Mouse (Mus musculus): Measurements from ENCODE around the gene Mctp2. TPM values are rescaled to one million over a fixed set of nuclear protein-coding genes. Genes with fewer than 3 reads are reported as not detected.
"Not testable (repeated sequence)": the region's sequence is repeated elsewhere in the genome, so short reads cannot be mapped to it uniquely, and the experiment has no call there.

Mctp2 gene
- polyA plus RNA-seq, 1 experiment from 2014 or later: 0.64 TPM

GRCm38 (mm10) chr7:72259045-72259444, 47.4 kb downstream of the Mctp2 start:
- Histone ChIP-seq H3K27ac (ENCODE audit: low read depth, low read length) (no peak overlapping the region), H3K9me3 (replicated peaks; ENCODE audit: control insufficient read depth, low read length) (no peaks in the 10 kb centered on the region), H3K4me3 (ENCODE audit: low read depth, low read length) (no peak overlapping the region), H3K9ac (ENCODE audit: low read depth, low read length) (no peak overlapping the region), H3K27me3 (ENCODE audit: control insufficient read depth, insufficient read depth, low read length) (no peaks in the 10 kb centered on the region), H3K4me1 (ENCODE audit: control insufficient read depth, insufficient read depth, low read length) (no peaks in the 10 kb centered on the region), H3K4me2 (no peak overlapping the region), H3K36me3 (ENCODE audit: control insufficient read depth, insufficient read depth, low read length) (no peaks in the 10 kb centered on the region)
- WGBS (ENCODE audit: insufficient replicate concordance): 88% methylated on average over 10 of the region's 10 CpGs
- ATAC-seq (replicated peaks; ENCODE audit: insufficient number of reproducible peaks, low FRiP score, low TSS enrichment): no peak

GRCm38 (mm10) chr7:72250326-72250725, 56.1 kb downstream of the Mctp2 start:
- 90% methylated on average over 8 of the region's 9 CpGs for WGBS (ENCODE audit: insufficient replicate concordance)
- ATAC-seq (replicated peaks; ENCODE audit: insufficient number of reproducible peaks, low FRiP score, low TSS enrichment); H3K9me3 ChIP-seq (replicated peaks; ENCODE audit: control insufficient read depth, low read length); H3K4me3 ChIP-seq (ENCODE audit: low read depth, low read length); H3K27me3 ChIP-seq (ENCODE audit: control insufficient read depth, insufficient read depth, low read length); H3K27ac ChIP-seq (ENCODE audit: low read depth, low read length); H3K4me2 ChIP-seq; H3K9ac ChIP-seq (ENCODE audit: low read depth, low read length); H3K4me1 ChIP-seq (ENCODE audit: control insufficient read depth, insufficient read depth, low read length); H3K36me3 ChIP-seq (ENCODE audit: control insufficient read depth, insufficient read depth, low read length): not testable (repeated sequence)

- Histone ChIP-seq H3K4me2 (no peak overlapping the region), H3K4me1 (ENCODE audit: control insufficient read depth, insufficient read depth, low read length) (no peaks in the 10 kb centered on the region), H3K9ac (ENCODE audit: low read depth, low read length) (no peak overlapping the region), H3K36me3 (ENCODE audit: control insufficient read depth, insufficient read depth, low read length) (no peaks in the 10 kb centered on the region), H3K27me3 (ENCODE audit: control insufficient read depth, insufficient read depth, low read length) (no peaks in the 10 kb centered on the region), H3K27ac (ENCODE audit: low read depth, low read length) (no peak overlapping the region), H3K4me3 (ENCODE audit: low read depth, low read length) (no peak overlapping the region), H3K9me3 (replicated peaks; ENCODE audit: control insufficient read depth, low read length) (no peaks in the 10 kb centered on the region)
- ATAC-seq (replicated peaks; ENCODE audit: insufficient number of reproducible peaks, low FRiP score, low TSS enrichment): no peak
- WGBS (ENCODE audit: insufficient replicate concordance): 91% methylated on average over 9 of the region's 9 CpGs
These were observed 65.1 kb downstream of the Mctp2 start for GRCm38 (mm10) chr7:72241269-72241668.

- no peak for ATAC-seq (replicated peaks; ENCODE audit: insufficient number of reproducible peaks, low FRiP score, low TSS enrichment)
- 38% methylated on average over 3 of the region's 3 CpGs for WGBS (ENCODE audit: insufficient replicate concordance)
- Histone ChIP-seq H3K4me2 (no peak overlapping the region), H3K9me3 (replicated peaks; ENCODE audit: control insufficient read depth, low read length) (no peaks in the 10 kb centered on the region), H3K4me3 (ENCODE audit: low read depth, low read length) (no peak overlapping the region), H3K36me3 (ENCODE audit: control insufficient read depth, insufficient read depth, low read length) (no peaks in the 10 kb centered on the region), H3K27me3 (ENCODE audit: control insufficient read depth, insufficient read depth, low read length) (no peaks in the 10 kb centered on the region), H3K4me1 (ENCODE audit: control insufficient read depth, insufficient read depth, low read length) (no peaks in the 10 kb centered on the region), H3K9ac (ENCODE audit: low read depth, low read length) (no peak overlapping the region), H3K27ac (ENCODE audit: low read depth, low read length) (no peak overlapping the region)
These were observed 66.5 kb downstream of the Mctp2 start for GRCm38 (mm10) chr7:72239782-72240493.

GRCm38 (mm10) chr7:72238575-72238974, 67.8 kb downstream of the Mctp2 start:
- H3K9ac ChIP-seq (ENCODE audit: low read depth, low read length): no peak overlapping the region
- H3K27me3 ChIP-seq (ENCODE audit: control insufficient read depth, insufficient read depth, low read length): no peaks in the 10 kb centered on the region
- H3K36me3 ChIP-seq (ENCODE audit: control insufficient read depth, insufficient read depth, low read length): no peaks in the 10 kb centered on the region
- 37% methylated on average over 4 of the region's 4 CpGs for WGBS (ENCODE audit: insufficient replicate concordance)
- no peak for ATAC-seq (replicated peaks; ENCODE audit: insufficient number of reproducible peaks, low FRiP score, low TSS enrichment)
- no peaks in the 10 kb centered on the region for H3K4me1 ChIP-seq (ENCODE audit: control insufficient read depth, insufficient read depth, low read length)
- no peak overlapping the region for H3K27ac ChIP-seq (ENCODE audit: low read depth, low read length)
- H3K9me3 ChIP-seq (replicated peaks; ENCODE audit: control insufficient read depth, low read length): no peaks in the 10 kb centered on the region
- no peak overlapping the region for H3K4me3 ChIP-seq (ENCODE audit: low read depth, low read length)
- no peak overlapping the region for H3K4me2 ChIP-seq

- no peak overlapping the region for H3K9ac ChIP-seq (ENCODE audit: low read depth, low read length)
- no peak for ATAC-seq (replicated peaks; ENCODE audit: insufficient number of reproducible peaks, low FRiP score, low TSS enrichment)
- no peak overlapping the region for H3K4me3 ChIP-seq (ENCODE audit: low read depth, low read length)
- WGBS (ENCODE audit: insufficient replicate concordance): 55% methylated on average over 6 of the region's 6 CpGs
- no peaks in the 10 kb centered on the region; the same call in 1 of the 2 replicates for H3K4me1 ChIP-seq (ENCODE audit: control insufficient read depth, insufficient read depth, low read length)
- H3K9me3 ChIP-seq (replicated peaks; ENCODE audit: control insufficient read depth, low read length): no peaks in the 10 kb centered on the region
- H3K27ac ChIP-seq (ENCODE audit: low read depth, low read length): no peak overlapping the region
- H3K4me2 ChIP-seq: no peak overlapping the region
- H3K36me3 ChIP-seq (ENCODE audit: control insufficient read depth, insufficient read depth, low read length): no peaks in the 10 kb centered on the region
- no peaks in the 10 kb centered on the region for H3K27me3 ChIP-seq (ENCODE audit: control insufficient read depth, insufficient read depth, low read length)
These were observed 71.9 kb downstream of the Mctp2 start for GRCm38 (mm10) chr7:72234433-72234998.

- 48% methylated on average over 7 of the region's 7 CpGs for WGBS (ENCODE audit: insufficient replicate concordance)
- H3K36me3 ChIP-seq (ENCODE audit: control insufficient read depth, insufficient read depth, low read length): no peaks in the 10 kb centered on the region
- H3K4me3 ChIP-seq (ENCODE audit: low read depth, low read length): no peak overlapping the region
- no peak overlapping the region for H3K9ac ChIP-seq (ENCODE audit: low read depth, low read length)
- no peaks in the 10 kb centered on the region for H3K27me3 ChIP-seq (ENCODE audit: control insufficient read depth, insufficient read depth, low read length)
- no peak overlapping the region for H3K27ac ChIP-seq (ENCODE audit: low read depth, low read length)
- no peak for ATAC-seq (replicated peaks; ENCODE audit: insufficient number of reproducible peaks, low FRiP score, low TSS enrichment)
- no peaks in the 10 kb centered on the region; the same call in 1 of the 2 replicates for H3K4me1 ChIP-seq (ENCODE audit: control insufficient read depth, insufficient read depth, low read length)
- no peak overlapping the region for H3K4me2 ChIP-seq
- no peaks in the 10 kb centered on the region for H3K9me3 ChIP-seq (replicated peaks; ENCODE audit: control insufficient read depth, low read length)
These were observed 75.1 kb downstream of the Mctp2 start for GRCm38 (mm10) chr7:72231182-72231877.

- H3K4me2 ChIP-seq: no peak overlapping the region
- no peak overlapping the region for H3K4me3 ChIP-seq (ENCODE audit: low read depth, low read length)
- H3K36me3 ChIP-seq (ENCODE audit: control insufficient read depth, insufficient read depth, low read length): no peaks in the 10 kb centered on the region
- 64% methylated on average over 7 of the region's 7 CpGs for WGBS (ENCODE audit: insufficient replicate concordance)
- no peak for ATAC-seq (replicated peaks; ENCODE audit: insufficient number of reproducible peaks, low FRiP score, low TSS enrichment)
- no peak overlapping the region for H3K27ac ChIP-seq (ENCODE audit: low read depth, low read length)
- H3K9ac ChIP-seq (ENCODE audit: low read depth, low read length): no peak overlapping the region
- H3K4me1 ChIP-seq (ENCODE audit: control insufficient read depth, insufficient read depth, low read length): no peaks in the 10 kb centered on the region; the same call in 1 of the 2 replicates
- no peaks in the 10 kb centered on the region for H3K9me3 ChIP-seq (replicated peaks; ENCODE audit: control insufficient read depth, low read length)
- no peaks in the 10 kb centered on the region for H3K27me3 ChIP-seq (ENCODE audit: control insufficient read depth, insufficient read depth, low read length)
These were observed 76.5 kb downstream of the Mctp2 start for GRCm38 (mm10) chr7:72229925-72230324.
